Mouse (Mus musculus): Measurements from ENCODE around the gene Map6. TPM values are rescaled to one million over a fixed set of nuclear protein-coding genes. Genes with fewer than 3 reads are reported as not detected.

Map6 gene
- polyA plus RNA-seq, 1 experiment from 2014 or later = 6.8 TPM

DNA sequence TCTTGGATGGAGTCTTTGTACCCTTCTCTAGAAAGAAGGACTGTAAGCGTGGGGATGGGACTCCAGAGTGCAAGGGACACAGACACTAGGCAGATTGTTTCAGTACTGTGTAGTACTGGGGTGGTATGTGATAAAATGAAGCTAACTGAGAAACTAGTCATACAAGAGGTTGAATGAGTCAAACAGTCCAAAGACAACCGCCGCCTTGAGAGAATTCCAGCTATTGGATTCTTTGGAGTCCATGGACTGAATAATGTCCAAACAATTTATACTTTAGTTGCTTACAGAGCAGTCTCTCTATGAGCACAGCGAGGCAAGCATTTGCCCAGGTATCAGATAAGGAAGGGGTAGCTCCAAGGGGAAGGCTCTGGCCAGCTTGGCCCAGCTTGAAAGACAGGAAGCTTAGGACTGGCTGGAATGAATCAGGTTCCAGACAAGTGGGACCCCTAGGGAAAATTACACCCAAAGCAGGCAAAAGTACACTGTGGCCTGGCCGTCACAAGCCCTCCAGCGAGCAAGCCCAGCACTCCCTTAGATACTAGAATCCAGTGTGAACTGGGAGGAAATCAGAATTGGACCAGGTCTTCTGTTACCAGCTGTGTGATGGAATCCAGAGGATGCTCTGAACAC lies 55.6 kb downstream of the Map6 start:
- H3K27me3 ChIP-seq (replicated peaks) = no peaks in the 10 kb centered on the region
- WGBS = 82% methylated on average over 6 of the region's 6 CpGs
- H3K27ac ChIP-seq = no peak overlapping the region
- H3K4me1 ChIP-seq (replicated peaks) = peaks cover 16% of the 10 kb centered on the region
- H3K4me2 ChIP-seq (replicated peaks) = no peak overlapping the region
- H3K36me3 ChIP-seq = no peaks in the 10 kb centered on the region
- no peak overlapping the region for H3K4me3 ChIP-seq (replicated peaks)
- H3K9ac ChIP-seq = no peak overlapping the region
- no peak for ATAC-seq
- H3K9me3 ChIP-seq = no peaks in the 10 kb centered on the region

DNA sequence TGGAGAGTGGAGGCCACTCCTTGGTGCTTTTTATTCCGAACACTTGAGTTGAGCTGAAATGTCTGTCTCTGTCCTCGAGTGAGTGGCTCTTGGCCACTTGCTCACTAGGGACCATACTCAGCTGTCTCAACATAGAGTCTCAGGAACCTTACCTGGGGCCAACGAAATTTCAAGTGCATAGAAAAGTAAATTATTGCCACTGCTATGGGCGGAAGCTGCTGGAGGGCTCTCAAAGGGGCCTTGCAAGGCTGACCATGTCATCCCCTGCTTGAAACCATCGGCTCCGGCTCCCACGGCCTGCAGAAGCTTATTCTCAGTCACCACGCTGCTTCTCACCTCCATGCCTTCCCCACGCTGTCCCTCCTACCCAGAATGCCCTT lies 56.1 kb downstream of the Map6 start:
- no peaks in the 10 kb centered on the region for H3K27me3 ChIP-seq (replicated peaks)
- H3K4me3 ChIP-seq (replicated peaks) = no peak overlapping the region
- H3K27ac ChIP-seq = no peak overlapping the region
- no peaks in the 10 kb centered on the region for H3K36me3 ChIP-seq
- H3K9ac ChIP-seq = no peak overlapping the region
- no peak for ATAC-seq
- H3K9me3 ChIP-seq = no peaks in the 10 kb centered on the region
- H3K4me1 ChIP-seq (replicated peaks) = peaks cover 16% of the 10 kb centered on the region
- H3K4me2 ChIP-seq (replicated peaks) = no peak overlapping the region
- WGBS = 91% methylated on average over 9 of the region's 9 CpGs

DNA sequence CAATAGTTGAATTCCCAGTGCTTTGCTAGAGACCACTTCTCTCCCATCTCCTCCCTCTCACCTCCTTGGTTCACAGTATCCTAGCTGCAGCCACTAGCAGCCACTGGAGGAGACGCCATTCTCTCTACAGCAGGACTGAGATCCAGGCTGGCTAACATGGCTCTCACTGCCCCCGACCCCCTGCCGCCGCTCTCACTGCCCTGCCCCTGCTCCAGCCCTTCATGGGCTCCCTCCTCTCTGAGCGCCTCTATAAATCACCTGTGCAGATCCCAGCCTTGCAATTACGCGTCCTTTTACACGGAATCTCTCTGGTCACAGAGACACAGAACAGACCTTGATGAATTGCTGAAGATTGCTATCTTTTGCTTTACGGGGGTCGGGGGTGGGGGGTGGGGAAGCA lies 57.6 kb downstream of the Map6 start:
- Histone ChIP-seq H3K27ac (no peak overlapping the region), H3K36me3 (no peaks in the 10 kb centered on the region), H3K4me1 (replicated peaks) (peaks cover 14% of the 10 kb centered on the region), H3K9ac (no peak overlapping the region), H3K9me3 (no peaks in the 10 kb centered on the region), H3K27me3 (replicated peaks) (no peaks in the 10 kb centered on the region), H3K4me3 (replicated peaks) (no peak overlapping the region), H3K4me2 (replicated peaks) (no peak overlapping the region)
- ATAC-seq = no peak
- 9% methylated on average over 10 of the region's 10 CpGs for WGBS

DNA sequence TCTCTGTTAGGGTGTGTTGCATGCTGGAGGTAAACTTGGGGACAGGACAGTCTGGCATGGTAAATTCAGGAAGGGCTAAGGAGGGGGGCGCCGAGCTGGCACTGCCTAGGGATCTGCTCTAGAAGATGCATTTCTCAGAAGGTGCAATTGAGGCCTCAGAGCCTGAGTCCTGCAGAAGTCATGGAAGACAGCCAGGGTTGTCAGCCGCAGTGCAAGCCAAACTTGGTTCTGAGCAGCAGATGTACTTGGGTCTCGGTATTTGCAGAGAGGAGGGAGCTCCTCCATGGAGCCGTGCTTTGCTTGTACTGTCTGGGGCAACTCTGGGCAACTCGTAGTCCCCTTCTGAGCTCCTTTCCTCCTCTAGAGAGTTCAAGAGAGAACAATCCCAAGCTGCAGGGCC lies 58.9 kb downstream of the Map6 start:
- ATAC-seq = no peak
- H3K4me3 ChIP-seq (replicated peaks) = no peak overlapping the region
- 79% methylated on average over 6 of the region's 6 CpGs for WGBS

DNA sequence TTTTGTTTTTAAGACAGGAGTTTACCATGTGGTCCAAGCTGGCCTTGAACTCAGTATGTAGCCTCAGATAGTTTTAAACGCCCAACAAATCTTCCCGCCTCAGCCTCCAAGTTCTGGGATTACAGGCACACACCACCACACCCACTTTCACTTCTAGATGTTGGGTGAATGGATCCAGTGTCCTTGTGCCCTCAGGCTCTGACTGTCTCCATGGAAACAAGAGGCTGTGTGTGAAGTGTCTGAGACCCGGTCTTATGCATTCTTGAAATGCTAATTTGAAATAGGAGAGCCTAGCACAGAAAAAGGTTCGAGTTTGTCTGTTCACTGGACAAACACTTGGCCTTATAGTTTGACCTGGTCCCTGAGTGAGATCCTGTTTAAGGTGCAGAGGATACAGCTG lies 61.6 kb downstream of the Map6 start:
- no peak for ATAC-seq
- Histone ChIP-seq H3K4me1 (replicated peaks) (peaks cover 6% of the 10 kb centered on the region), H3K36me3 (no peaks in the 10 kb centered on the region), H3K9me3 (no peaks in the 10 kb centered on the region), H3K4me2 (replicated peaks) (no peak overlapping the region), H3K27ac (no peak overlapping the region), H3K27me3 (replicated peaks) (no peaks in the 10 kb centered on the region), H3K4me3 (replicated peaks) (no peak overlapping the region), H3K9ac (no peak overlapping the region)
- 58% methylated on average over 4 of the region's 4 CpGs for WGBS

More for the DNA sequence above, 58.9 kb downstream of the Map6 start:
- no peaks in the 10 kb centered on the region for H3K36me3 ChIP-seq
- H3K27ac ChIP-seq = no peak overlapping the region
- H3K4me1 ChIP-seq (replicated peaks) = peaks cover 9% of the 10 kb centered on the region
- H3K27me3 ChIP-seq (replicated peaks) = no peaks in the 10 kb centered on the region
- no peaks in the 10 kb centered on the region for H3K9me3 ChIP-seq
- H3K9ac ChIP-seq = no peak overlapping the region
- H3K4me2 ChIP-seq (replicated peaks) = no peak overlapping the region

DNA sequence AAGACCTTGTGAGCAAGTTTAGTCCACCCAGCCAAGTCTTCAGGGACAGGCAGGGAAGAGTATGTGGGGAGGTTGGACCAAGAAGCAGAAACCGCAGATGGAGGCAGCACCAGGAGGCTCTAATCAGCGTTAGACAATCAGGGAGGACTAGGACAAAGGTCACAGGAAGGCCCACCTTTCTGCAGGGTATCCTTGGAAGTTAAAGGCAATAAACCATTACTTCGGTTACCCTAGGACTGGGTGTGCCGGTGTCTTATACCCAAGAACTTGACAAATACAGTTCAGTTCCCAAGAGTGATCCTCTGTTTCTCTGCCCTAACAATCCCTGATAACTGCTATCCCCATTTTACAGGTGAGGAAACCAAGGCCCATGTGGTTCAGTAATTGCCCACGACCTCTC lies 62.8 kb downstream of the Map6 start:
- H3K9me3 ChIP-seq = no peaks in the 10 kb centered on the region
- H3K4me1 ChIP-seq (replicated peaks) = peaks cover 6% of the 10 kb centered on the region
- 67% methylated on average over 5 of the region's 5 CpGs for WGBS
- no peak overlapping the region for H3K4me3 ChIP-seq (replicated peaks)
- no peaks in the 10 kb centered on the region for H3K36me3 ChIP-seq
- H3K4me2 ChIP-seq (replicated peaks) = no peak overlapping the region
- H3K9ac ChIP-seq = no peak overlapping the region
- no peak overlapping the region for H3K27ac ChIP-seq
- ATAC-seq = peak; percentile 50; the same call in 1 of the 2 replicates
- H3K27me3 ChIP-seq (replicated peaks) = no peaks in the 10 kb centered on the region

DNA sequence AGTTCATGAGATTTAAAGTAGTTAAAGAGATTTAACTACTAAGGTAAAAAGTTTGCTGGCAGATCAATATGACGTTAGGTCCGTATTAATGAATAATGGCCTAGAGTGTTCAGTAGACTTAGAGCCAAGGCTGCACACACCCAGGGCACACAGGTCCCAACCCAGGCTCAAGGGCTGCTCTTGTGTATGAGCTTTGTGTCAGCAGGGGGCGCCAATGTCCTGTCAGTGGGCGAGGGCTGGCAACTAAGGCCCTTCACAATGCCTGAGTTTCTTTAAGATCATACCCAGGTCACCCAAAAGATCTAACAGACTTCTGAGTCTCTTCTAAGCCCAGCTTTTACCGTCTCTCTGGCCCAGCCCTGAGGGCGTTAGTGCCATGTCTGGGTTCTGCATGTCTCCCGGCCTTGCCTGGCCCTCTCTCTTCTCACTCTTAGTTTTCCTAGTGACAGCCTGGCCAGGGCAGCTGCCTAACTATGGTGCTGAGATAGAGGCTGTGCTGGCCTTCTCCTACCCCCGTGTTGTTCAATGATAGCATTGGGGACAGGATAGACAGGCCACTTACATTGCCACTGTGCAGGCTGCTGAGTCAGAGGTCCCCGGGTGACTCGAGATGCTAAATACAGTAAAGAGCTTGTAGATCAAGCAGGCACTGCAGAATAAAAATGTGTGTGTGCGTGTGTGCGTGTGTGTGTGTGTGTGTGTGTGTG lies 65.7 kb downstream of the Map6 start:
- no peak overlapping the region for H3K4me3 ChIP-seq (replicated peaks)
- H3K4me1 ChIP-seq (replicated peaks) = peaks cover 4% of the 10 kb centered on the region
- no peaks in the 10 kb centered on the region for H3K27me3 ChIP-seq (replicated peaks)
- peak; percentile 83 for ATAC-seq
- 0 out of 2 replicates have a peak overlapping the region, but pooled peaks have one; percentile 11 for H3K9ac ChIP-seq
- WGBS = 45% methylated on average over 12 of the region's 12 CpGs
- no peak overlapping the region for H3K27ac ChIP-seq
- H3K9me3 ChIP-seq = no peaks in the 10 kb centered on the region
- H3K36me3 ChIP-seq = no peaks in the 10 kb centered on the region
- H3K4me2 ChIP-seq (replicated peaks) = no peak overlapping the region

DNA sequence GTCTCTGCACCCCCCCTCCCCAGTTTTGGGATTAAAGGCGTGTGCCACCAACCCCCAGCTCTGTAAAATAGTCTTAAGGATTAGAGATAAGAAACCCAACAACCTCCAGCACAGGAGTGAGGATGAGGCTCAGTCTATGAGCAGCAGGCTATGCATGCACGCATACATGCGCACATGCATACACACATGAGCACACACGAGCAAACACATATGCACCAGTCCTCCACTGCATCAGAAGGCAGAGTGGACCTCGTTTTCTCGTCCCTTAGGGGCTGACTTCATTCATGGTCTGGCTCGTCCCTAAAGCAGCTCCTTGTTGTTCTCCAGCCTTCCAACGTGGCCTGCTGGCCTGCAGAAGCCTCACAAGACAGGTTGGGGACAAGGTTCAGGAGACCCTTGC lies 73.5 kb downstream of the Map6 start:
- Histone ChIP-seq H3K36me3 (peaks cover 19% of the 10 kb centered on the region), H3K4me1 (replicated peaks) (no peaks in the 10 kb centered on the region), H3K4me3 (replicated peaks) (no peak overlapping the region), H3K27me3 (replicated peaks) (no peaks in the 10 kb centered on the region), H3K27ac (no peak overlapping the region), H3K9ac (no peak overlapping the region), H3K9me3 (no peaks in the 10 kb centered on the region), H3K4me2 (replicated peaks) (no peak overlapping the region)
- no peak for ATAC-seq
- 76% methylated on average over 8 of the region's 8 CpGs for WGBS

DNA sequence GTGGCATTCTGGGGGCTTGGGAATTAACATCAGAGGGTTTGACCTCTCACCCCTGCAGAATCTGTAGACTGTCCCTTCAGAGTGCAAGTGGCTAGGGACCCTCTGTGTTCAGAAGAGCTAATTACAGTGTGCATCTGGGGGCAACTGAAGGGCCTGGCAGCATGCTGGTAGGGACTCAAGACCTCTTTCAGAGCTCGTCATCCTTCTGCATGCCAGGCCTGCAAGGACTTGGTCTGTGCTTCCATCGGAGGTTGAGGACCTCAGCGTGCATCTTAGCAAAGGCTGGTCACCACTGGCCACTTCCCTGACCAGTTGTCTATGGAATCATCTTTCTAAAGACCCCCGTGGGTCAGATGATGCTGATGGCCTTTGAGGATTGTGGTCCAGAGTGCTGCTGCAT lies 76.3 kb downstream of the Map6 start:
- no peak overlapping the region for H3K9ac ChIP-seq
- WGBS = 80% methylated on average over 4 of the region's 4 CpGs
- peaks cover 4% of the 10 kb centered on the region; the same call in 1 of the 2 replicates for H3K4me1 ChIP-seq (replicated peaks)
- H3K27me3 ChIP-seq (replicated peaks) = no peaks in the 10 kb centered on the region
- no peak for ATAC-seq
- H3K4me2 ChIP-seq (replicated peaks) = no peak overlapping the region
- peaks cover 43% of the 10 kb centered on the region for H3K36me3 ChIP-seq
- no peak overlapping the region for H3K27ac ChIP-seq
- no peak overlapping the region for H3K4me3 ChIP-seq (replicated peaks)
- no peaks in the 10 kb centered on the region for H3K9me3 ChIP-seq

DNA sequence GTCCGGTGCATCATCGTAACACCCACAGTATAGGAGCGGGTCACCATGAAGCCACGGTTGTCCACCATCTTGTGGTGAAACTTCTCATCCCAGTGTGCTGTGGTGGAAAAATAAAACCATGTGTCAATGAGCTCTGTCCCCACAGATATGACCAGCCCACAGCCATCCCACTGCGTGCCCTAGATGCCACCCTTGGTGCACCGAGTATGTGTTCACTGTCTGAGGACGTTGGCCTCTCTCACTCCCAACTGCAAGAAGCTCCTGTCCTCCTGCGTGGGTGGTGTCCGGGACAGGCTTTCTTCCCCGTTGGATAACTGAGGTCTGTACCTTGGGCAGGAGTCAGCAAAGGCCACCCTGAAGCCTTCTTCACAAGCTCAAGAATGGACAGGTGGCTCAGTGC lies 80.0 kb downstream of the Map6 start:
- H3K9me3 ChIP-seq = no peaks in the 10 kb centered on the region
- H3K4me2 ChIP-seq (replicated peaks) = no peak overlapping the region
- H3K4me1 ChIP-seq (replicated peaks) = peaks cover 18% of the 10 kb centered on the region
- H3K36me3 ChIP-seq = peaks cover 53% of the 10 kb centered on the region
- H3K4me3 ChIP-seq (replicated peaks) = no peak overlapping the region
- no peak for ATAC-seq
- H3K27me3 ChIP-seq (replicated peaks) = no peaks in the 10 kb centered on the region
- no peak overlapping the region for H3K27ac ChIP-seq
- WGBS = 95% methylated on average over 10 of the region's 10 CpGs
- no peak overlapping the region for H3K9ac ChIP-seq

DNA sequence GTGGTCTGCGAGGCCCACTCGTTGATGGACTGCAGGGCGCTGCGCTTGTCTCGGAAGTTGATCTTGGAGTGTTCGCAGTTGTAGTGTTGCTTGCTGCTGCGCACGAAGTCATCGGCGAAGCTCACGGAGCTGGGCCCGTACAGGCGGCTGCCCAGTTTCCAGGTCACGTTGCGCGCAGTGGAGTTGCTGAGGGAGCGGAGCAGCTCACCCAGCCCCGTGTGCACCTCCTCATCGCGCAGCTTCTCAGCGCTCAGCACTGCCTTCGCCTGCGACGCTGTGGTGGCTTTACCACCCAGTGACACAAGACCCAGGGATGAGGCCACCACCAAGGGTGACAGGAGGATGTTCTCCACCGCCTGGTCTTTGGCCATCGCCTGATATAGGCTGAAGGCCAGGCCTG lies 81.6 kb downstream of the Map6 start:
- Histone ChIP-seq H3K4me2 (replicated peaks) (peak overlapping the region; percentile 14; the same call in 1 of the 2 replicates), H3K4me1 (replicated peaks) (peaks cover 27% of the 10 kb centered on the region), H3K9ac (no peak overlapping the region), H3K27ac (no peak overlapping the region), H3K27me3 (replicated peaks) (no peaks in the 10 kb centered on the region), H3K4me3 (replicated peaks) (no peak overlapping the region), H3K9me3 (no peaks in the 10 kb centered on the region), H3K36me3 (peaks cover 49% of the 10 kb centered on the region)
- ATAC-seq = no peak
- 92% methylated on average over 26 of the region's 26 CpGs for WGBS

DNA sequence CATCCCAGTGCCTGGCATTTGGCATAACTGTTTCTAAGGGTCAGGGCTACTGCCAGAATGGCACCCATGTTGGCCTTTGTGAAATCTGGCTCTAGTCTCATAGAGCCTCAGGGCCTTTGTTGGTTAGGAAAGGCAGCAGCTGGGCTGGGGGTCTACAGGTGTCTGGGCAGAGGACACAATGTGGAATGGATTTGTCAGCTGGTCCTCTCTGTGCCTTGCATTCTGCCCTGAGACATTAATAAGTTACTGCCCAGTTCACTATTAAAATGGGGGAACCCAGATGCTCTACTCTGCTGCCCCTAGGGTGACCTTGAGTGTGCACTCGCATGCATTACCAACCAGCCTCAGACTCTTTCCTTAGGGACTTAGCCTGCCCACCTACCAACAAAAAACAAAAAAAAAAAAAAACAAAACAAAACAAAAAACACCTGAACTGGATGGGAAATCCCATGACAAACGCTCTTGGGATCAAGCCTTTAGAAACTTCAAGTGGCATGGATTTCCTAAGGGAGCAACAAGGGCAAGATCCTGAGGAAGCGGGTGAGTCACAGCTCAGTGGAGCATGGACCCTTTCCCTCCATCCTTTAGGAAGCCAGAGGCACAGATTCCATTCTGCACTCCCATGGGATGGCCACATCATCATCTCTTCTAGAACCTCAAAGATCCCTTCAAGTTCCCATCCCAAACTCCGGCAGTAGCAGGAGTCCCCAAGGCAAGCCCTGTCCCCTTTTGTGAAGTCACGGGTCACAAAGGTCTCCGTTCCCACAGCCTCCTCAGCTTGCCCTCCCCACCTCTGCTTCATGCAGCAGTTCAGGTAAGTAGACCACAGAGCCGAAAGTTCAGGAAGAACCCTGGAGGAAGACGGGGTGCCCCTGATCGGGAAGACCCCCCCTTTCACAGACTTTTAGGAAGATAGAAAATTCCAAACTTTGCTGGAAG lies 82.8 kb downstream of the Map6 start:
- no peaks in the 10 kb centered on the region for H3K9me3 ChIP-seq
- H3K9ac ChIP-seq = peak overlapping the region; percentile 77
- ATAC-seq = no peak
- no peaks in the 10 kb centered on the region for H3K27me3 ChIP-seq (replicated peaks)
- H3K4me3 ChIP-seq (replicated peaks) = peak overlapping the region; percentile 64
- H3K4me1 ChIP-seq (replicated peaks) = peaks cover 38% of the 10 kb centered on the region
- no peak overlapping the region for H3K27ac ChIP-seq
- peak overlapping the region; percentile 70 for H3K4me2 ChIP-seq (replicated peaks)
- 60% methylated on average over 9 of the region's 9 CpGs for WGBS
- peaks cover 38% of the 10 kb centered on the region for H3K36me3 ChIP-seq
